Mouse (Mus musculus) spleen, postnatal 4 days (tissue): ENCODE measurements around the gene Fut11.
A peak's percentile ranks its signal among the peaks of the same experiment; 100 is the strongest.

Source experiments
- DNase-seq, 2 experiments: peaks; one replicate each; pipeline ENCODE4 v3.0.0; 2022; ENCODE audit warnings: low spot score in 2 of 2

The Fut11 gene

GRCm38 (mm10) chr14:20694884-20695760, at the start of gene Fut11:
Gene Fut11 (plus strand): TSS chr14:20694968.
- DNase-seq, result peak; percentile 83 to 91

GRCm38 (mm10) chr14:20645547-20645946, 49.2 kb upstream of the Fut11 start:
- DNase-seq, result no peak

GRCm38 (mm10) chr14:20646381-20646780, 48.4 kb upstream of the Fut11 start:
- DNase-seq, result no peak

GRCm38 (mm10) chr14:20651000-20651399, 43.8 kb upstream of the Fut11 start:
- no peak for DNase-seq

- no peak for DNase-seq
Observed at GRCm38 (mm10) chr14:20651722-20652256, 43.0 kb upstream of the Fut11 start.

- no peak for DNase-seq
Observed at GRCm38 (mm10) chr14:20654690-20655421, 39.9 kb upstream of the Fut11 start.

- no peak for DNase-seq
Observed at GRCm38 (mm10) chr14:20655731-20656130, 39.0 kb upstream of the Fut11 start.

GRCm38 (mm10) chr14:20656361-20656760, 38.4 kb upstream of the Fut11 start, which contains the start of gene Myoz1:
Gene Myoz1 (minus strand): TSS chr14:20656540.
- DNase-seq, result no peak

- no peak for DNase-seq
Observed at GRCm38 (mm10) chr14:20658326-20658725, 36.4 kb upstream of the Fut11 start.

- DNase-seq, result no peak
Observed at GRCm38 (mm10) chr14:20658902-20659301, 35.9 kb upstream of the Fut11 start.

GRCm38 (mm10) chr14:20659687-20660086, 35.1 kb upstream of the Fut11 start:
- no peak for DNase-seq

- peak; percentile 91 to 95 for DNase-seq
Observed at GRCm38 (mm10) chr14:20660827-20661660, 33.7 kb upstream of the Fut11 start.

GRCm38 (mm10) chr14:20661661-20662331, 33.0 kb upstream of the Fut11 start:
- peak in 1 of 2 experiments; percentile 65 for DNase-seq

GRCm38 (mm10) chr14:20662740-20663139, 32.0 kb upstream of the Fut11 start:
- no peak for DNase-seq

GRCm38 (mm10) chr14:20663601-20664000, 31.2 kb upstream of the Fut11 start:
- DNase-seq, result no peak

- DNase-seq, result no peak
Observed at GRCm38 (mm10) chr14:20664436-20664835, 30.3 kb upstream of the Fut11 start.

GRCm38 (mm10) chr14:20667469-20667868, 27.3 kb upstream of the Fut11 start:
- no peak for DNase-seq

- DNase-seq, result no peak
Observed at GRCm38 (mm10) chr14:20668154-20668810, 26.5 kb upstream of the Fut11 start, which contains the start of gene Synpo2l. Gene Synpo2l (minus strand): TSS chr14:20668354.

GRCm38 (mm10) chr14:20672990-20673389, 21.8 kb upstream of the Fut11 start:
- peak; percentile 50 to 72 for DNase-seq

GRCm38 (mm10) chr14:20673735-20674063, 21.1 kb upstream of the Fut11 start:
- peak in 1 of 2 experiments; percentile 19 for DNase-seq
